Mouse (Mus musculus) erythroblast, embryonic 14.5 days (primary cell): ENCODE results near the gene Mum1.

Experiments used
- GATA1 ChIP-seq: IDR thresholded peaks from 2 replicates; pipeline ENCODE4 v1.6.1; 2012; ENCODE audit warnings: low read length, inconsistent platforms, mixed read lengths
- TAL1 ChIP-seq: IDR thresholded peaks from 3 replicates; pipeline ENCODE4 v1.6.1; 2012; ENCODE audit warnings: low read length, inconsistent platforms, mixed read lengths

GRCm38 (mm10) chr10:80190491-80191051 lies 35.7 kb upstream of the Mum1 start:
- TF ChIP-seq GATA1 (no peak), TAL1 (no peak)
